ENCODE assay signal across 9 mouse cellular contexts in genomic region chr11:59293616-59294015, GRCm38 (mm10). TPM values are rescaled to one million over a fixed set of nuclear protein-coding genes. Genes with fewer than 3 reads are reported as not detected.
DNase-seq lines count a peak whose midpoint lies in the region; ATAC-seq and TF ChIP-seq lines count a peak whose summit lies in the region.
"Had no signal": no experiment of that assay in that cellular context is flagged by ENCODE, and none has a peak within 500 bp of the region (broad histone marks: within the 10 kb centered on the region; RNA-seq: fewer than 3 reads in every experiment).

No protein-coding gene starts in this region.

- peak; percentile 66 for TF ChIP-seq CTCF in bone marrow, adult 2 months (IDR thresholded peaks at IDR 0.05; ENCODE audit: control insufficient read depth, insufficient read depth, low read length)

- WGBS in bone marrow, adult 2 months: 24% methylated on average over 7 of the region's 7 CpGs

- no peak overlapping the region for H3K27ac ChIP-seq in bone marrow, adult 2 months (ENCODE audit: control insufficient read depth, insufficient read depth, low read depth, low read length, poor library complexity)

- H3K4me1 ChIP-seq in bone marrow, adult 2 months (ENCODE audit: control insufficient read depth, insufficient read depth, low read length): no peaks in the 10 kb centered on the region

- H3K4me3 ChIP-seq in bone marrow, adult 2 months (replicated peaks; ENCODE audit: control insufficient read depth, low read depth, low read length): no peak overlapping the region

- TF ChIP-seq POLR2A in bone marrow, adult 2 months (IDR thresholded peaks at IDR 0.05; ENCODE audit: borderline replicate concordance, control insufficient read depth, low read depth, low read length): no peak

- ATAC-seq in cerebellum, adult (ENCODE audit: insufficient number of reproducible peaks, low FRiP score, low TSS enrichment): peak; percentile 36; the same call in 1 of the 2 replicates
- peak; percentile 51 for ATAC-seq in granulocyte monocyte progenitor cell, adult 5-6 weeks (replicated peaks; ENCODE audit: poor library complexity, severe bottlenecking)

- no peak for DNase-seq in cerebellum, adult 11-12 months
- DNase-seq in left cerebral cortex, postnatal 4 days: peak; percentile 72
- no peak for DNase-seq in left cerebral cortex, adult 8-10 months (ENCODE audit: low spot score in 2 of 2)
- peak; percentile 63 to 76 for DNase-seq in lung, postnatal 4 days
- DNase-seq in yolk sac, embryonic 10.5 days (ENCODE audit: low spot score): no peak

- intact Hi-C loops in left cerebral cortex, postnatal 4 days (cut with DNase I): loop anchor here (10.0 kb wide), 2 partner anchors 329 to 369 kb away; no protein-coding TSS in a partner anchor

RNA-seq across cellular contexts. Expression of gene Wnt3a, which starts 3.1 kb away (rescaled TPM):
- not detected for total RNA-seq in left cerebral cortex, postnatal 4 days (2021)
- not detected for total RNA-seq in left cerebral cortex, adult 8-10 months (2022)
- polyA plus RNA-seq in bone marrow, adult 2 months (2011; ENCODE audit: insufficient read depth, insufficient read length, low replicate concordance, missing spikeins): not detected in 2 replicates
- not detected in 2 replicates for total RNA-seq in granulocyte monocyte progenitor cell, adult 5-6 weeks (2014; fragmentation: Nextera tagmentation)
- not detected in 2 replicates for total RNA-seq in granulocyte monocyte progenitor cell, adult 5-6 weeks (2017)
- total RNA-seq: heart, postnatal 36 days had no signal

RNA-seq across cellular contexts. Expression of gene Wnt9a, which starts 13.1 kb away (rescaled TPM):
- total RNA-seq in left cerebral cortex, postnatal 4 days (2021): 1 to 10 TPM; 3.4 to 4.3 TPM
- 10 to 100 TPM; 14.1 to 15.6 (median 14.9) TPM for total RNA-seq in left cerebral cortex, adult 8-10 months (2022)
- 0.49 TPM in 1 of 2 replicates, not detected in the other for polyA plus RNA-seq in bone marrow, adult 2 months (2011; ENCODE audit: insufficient read depth, insufficient read length, low replicate concordance, missing spikeins)
- not detected in 2 replicates for total RNA-seq in granulocyte monocyte progenitor cell, adult 5-6 weeks (2014; fragmentation: Nextera tagmentation)
- not detected in 2 replicates for total RNA-seq in granulocyte monocyte progenitor cell, adult 5-6 weeks (2017)

Comparison
In these comparisons a context has a peak if more than half of its experiments do, and no peak if none do; other contexts are left out.
1. DNase-seq: peak in left cerebral cortex, postnatal 4 days (single experiment) and lung, postnatal 4 days (2 of 2); none in cerebellum, adult 11-12 months (single experiment), left cerebral cortex, adult 8-10 months (0 of 2) and yolk sac, embryonic 10.5 days (single experiment).
2. RNA of gene Wnt9a, which starts 13.1 kb away (total RNA-seq): 14.1 to 15.6 TPM in left cerebral cortex, adult 8-10 months and 3.4 to 4.3 TPM in left cerebral cortex, postnatal 4 days; not detected in granulocyte monocyte progenitor cell, adult 5-6 weeks; every median in the first group is over 4 times any median in the second.